Mouse (Mus musculus): Measurements from ENCODE around the gene Psmg4.

The Psmg4 gene

GRCm38 (mm10) chr13:34162491-34163303 is at the start of gene Psmg4:
Gene Psmg4 (plus strand): TSS chr13:34162964.
- peak; percentile 93 for DNase-seq (ENCODE audit: low spot score)

- DNase-seq (ENCODE audit: low spot score), result no peak
Observed at GRCm38 (mm10) chr13:34113086-34113485, 49.7 kb upstream of the Psmg4 start.

- DNase-seq (ENCODE audit: low spot score), result no peak
Observed at GRCm38 (mm10) chr13:34114654-34115053, 48.1 kb upstream of the Psmg4 start.

- no peak for DNase-seq (ENCODE audit: low spot score)
Observed at GRCm38 (mm10) chr13:34116508-34116907, 46.3 kb upstream of the Psmg4 start.

- no peak for DNase-seq (ENCODE audit: low spot score)
Observed at GRCm38 (mm10) chr13:34118816-34119215, 43.9 kb upstream of the Psmg4 start.

- no peak for DNase-seq (ENCODE audit: low spot score)
Observed at GRCm38 (mm10) chr13:34119406-34119805, 43.4 kb upstream of the Psmg4 start.

GRCm38 (mm10) chr13:34120536-34120935 is 42.2 kb upstream of the Psmg4 start:
- no peak for DNase-seq (ENCODE audit: low spot score)

- DNase-seq (ENCODE audit: low spot score), result no peak
Observed at GRCm38 (mm10) chr13:34125711-34126110, 37.1 kb upstream of the Psmg4 start.

- DNase-seq (ENCODE audit: low spot score), result no peak
Observed at GRCm38 (mm10) chr13:34128276-34129114, 34.3 kb upstream of the Psmg4 start.

- DNase-seq (ENCODE audit: low spot score), result peak; percentile 67
Observed at GRCm38 (mm10) chr13:34129485-34130225, 33.1 kb upstream of the Psmg4 start.

- peak; percentile 79 for DNase-seq (ENCODE audit: low spot score)
Observed at GRCm38 (mm10) chr13:34130226-34130731, 32.5 kb upstream of the Psmg4 start, which contains the start of gene Tubb2b. Gene Tubb2b (minus strand): TSS chr13:34130466.

GRCm38 (mm10) chr13:34131011-34131707 is 31.6 kb upstream of the Psmg4 start:
- peak; percentile 52 for DNase-seq (ENCODE audit: low spot score)

GRCm38 (mm10) chr13:34131708-34132060 is 31.1 kb upstream of the Psmg4 start:
- DNase-seq (ENCODE audit: low spot score), result peak; percentile 66

GRCm38 (mm10) chr13:34132299-34132698 is 30.5 kb upstream of the Psmg4 start:
- no peak for DNase-seq (ENCODE audit: low spot score)

GRCm38 (mm10) chr13:34132875-34133274 is 29.9 kb upstream of the Psmg4 start:
- no peak for DNase-seq (ENCODE audit: low spot score)

- no peak for DNase-seq (ENCODE audit: low spot score)
Observed at GRCm38 (mm10) chr13:34133326-34134071, 29.3 kb upstream of the Psmg4 start.

- DNase-seq (ENCODE audit: low spot score), result peak; percentile 75
Observed at GRCm38 (mm10) chr13:34134276-34134675, 28.5 kb upstream of the Psmg4 start.

- DNase-seq (ENCODE audit: low spot score), result peak; percentile 80
Observed at GRCm38 (mm10) chr13:34136605-34137004, 26.2 kb upstream of the Psmg4 start.

- DNase-seq (ENCODE audit: low spot score), result no peak
Observed at GRCm38 (mm10) chr13:34143389-34143788, 19.4 kb upstream of the Psmg4 start.

GRCm38 (mm10) chr13:34146916-34147315 is 15.8 kb upstream of the Psmg4 start:
- no peak for DNase-seq (ENCODE audit: low spot score)

- DNase-seq (ENCODE audit: low spot score), result no peak
Observed at GRCm38 (mm10) chr13:34148181-34148580, 14.6 kb upstream of the Psmg4 start.

All from layer of hippocampus, adult 11-12 months (tissue).